In genomic region chr2:30606621-30607052, GRCm38 (mm10) we compare ENCODE assay signal across 10 mouse cellular contexts. TPM values are rescaled to one million over a fixed set of nuclear protein-coding genes. Genes with fewer than 3 reads are reported as not detected.
A peak's percentile ranks its signal among the peaks of the same experiment; 100 is the strongest.
DNase-seq lines count a peak whose midpoint lies in the region; ATAC-seq and TF ChIP-seq lines count a peak whose summit lies in the region.
"Had no signal": no experiment of that assay in that cellular context is flagged by ENCODE, and none has a peak within 500 bp of the region (broad histone marks: within the 10 kb centered on the region; RNA-seq: fewer than 3 reads in every experiment).

No protein-coding gene starts in this region.

- TF ChIP-seq CTCF in intestine, postnatal 0 days (IDR thresholded peaks at IDR 0.05; ENCODE audit: low read depth), result no peak

- H3K36me3 ChIP-seq in embryonic facial prominence, embryonic 12.5 days, result no peaks in the 10 kb centered on the region
- H3K36me3 ChIP-seq in intestine, postnatal 0 days (ENCODE audit: control insufficient read depth, insufficient read depth), result no peaks in the 10 kb centered on the region
- H3K36me3 ChIP-seq in midbrain, embryonic 13.5 days, result no peaks in the 10 kb centered on the region

- H3K4me1 ChIP-seq in embryonic facial prominence, embryonic 12.5 days, result peaks cover 55% of the 10 kb centered on the region
- H3K4me1 ChIP-seq in intestine, postnatal 0 days (replicated peaks; ENCODE audit: control insufficient read depth, insufficient read depth, low read length), result no peaks in the 10 kb centered on the region; the same call in 1 of the 2 replicates
- peaks cover 65% of the 10 kb centered on the region for H3K4me1 ChIP-seq in midbrain, embryonic 13.5 days (replicated peaks)

- ATAC-seq in embryonic facial prominence, embryonic 12.5 days (ENCODE audit: insufficient number of reproducible peaks, insufficient read depth, low FRiP score, low TSS enrichment), result no peak
- no peak for ATAC-seq in intestine, postnatal 0 days
- peak; percentile 64 for ATAC-seq in midbrain, embryonic 13.5 days
- ATAC-seq in megakaryocyte-erythroid progenitor cell, adult 5-6 weeks (replicated peaks; ENCODE audit: low FRiP score, low TSS enrichment, poor library complexity, severe bottlenecking), result no peak

- peak; percentile 45 for DNase-seq in embryo, embryonic 10 days (ENCODE audit: low spot score)
- DNase-seq in embryo, embryonic 9.5 days (ENCODE audit: extremely low spot score), result no peak
- no peak for DNase-seq in right cerebral cortex, postnatal 14 days
- no peak for DNase-seq in cerebellum, adult 9-11 months
- DNase-seq: adrenal gland, postnatal 14 days had no signal

- H3K9me3 ChIP-seq in embryonic facial prominence, embryonic 12.5 days, result no peaks in the 10 kb centered on the region
- no peaks in the 10 kb centered on the region for H3K9me3 ChIP-seq in intestine, postnatal 0 days (ENCODE audit: control insufficient read depth)
- H3K9me3 ChIP-seq in midbrain, embryonic 13.5 days, result no peaks in the 10 kb centered on the region
- H3K9me3 ChIP-seq: megakaryocyte, embryonic 14.5 days had no signal

- H3K27me3 ChIP-seq in embryonic facial prominence, embryonic 12.5 days, result no peaks in the 10 kb centered on the region
- no peaks in the 10 kb centered on the region for H3K27me3 ChIP-seq in intestine, postnatal 0 days (replicated peaks; ENCODE audit: control insufficient read depth, insufficient read depth, low read length)
- no peaks in the 10 kb centered on the region for H3K27me3 ChIP-seq in midbrain, embryonic 13.5 days

- H3K9ac ChIP-seq in embryonic facial prominence, embryonic 12.5 days, result no peak overlapping the region
- 0 out of 2 replicates have a peak overlapping the region, but pooled peaks have one; percentile 11 for H3K9ac ChIP-seq in intestine, postnatal 0 days (ENCODE audit: low read depth, low read length)
- H3K9ac ChIP-seq in midbrain, embryonic 13.5 days (replicated peaks), result peak overlapping the region; percentile 47

- H3K27ac ChIP-seq in embryonic facial prominence, embryonic 12.5 days, result peak overlapping the region; percentile 97
- no peak overlapping the region for H3K27ac ChIP-seq in intestine, postnatal 0 days (ENCODE audit: low read depth, low read length)
- peak overlapping the region; percentile 89 for H3K27ac ChIP-seq in midbrain, embryonic 13.5 days

- peak overlapping the region; percentile 17 for H3K4me2 ChIP-seq in embryonic facial prominence, embryonic 12.5 days (replicated peaks)
- H3K4me2 ChIP-seq in intestine, postnatal 0 days (replicated peaks; ENCODE audit: low read depth), result no peak overlapping the region
- peak overlapping the region; percentile 39 for H3K4me2 ChIP-seq in midbrain, embryonic 13.5 days (replicated peaks)

- H3K4me3 ChIP-seq in embryonic facial prominence, embryonic 12.5 days, result no peak overlapping the region
- H3K4me3 ChIP-seq in intestine, postnatal 0 days (ENCODE audit: low read depth, low read length), result no peak overlapping the region
- no peak overlapping the region for H3K4me3 ChIP-seq in midbrain, embryonic 13.5 days (replicated peaks)
- H3K4me3 ChIP-seq: megakaryocyte, embryonic 14.5 days had no signal

- WGBS in embryonic facial prominence, embryonic 12.5 days, result 21% methylated on average over 23 of the region's 23 CpGs
- 28% methylated on average over 23 of the region's 23 CpGs for WGBS in intestine, postnatal 0 days
- WGBS in midbrain, embryonic 13.5 days, result 8% methylated on average over 23 of the region's 23 CpGs

RNA-seq across cellular contexts. Expression of gene Cstad, which starts 11.8 kb away (rescaled TPM):
- polyA plus RNA-seq in embryonic facial prominence, embryonic 12.5 days (2016; fragmentation: Nextera tagmentation; extraction: Ambion mirVana), result 0.57 and 1.4 TPM in 2 replicates
- 0.53 and 0.63 TPM in 2 replicates for polyA plus RNA-seq in intestine, postnatal 0 days (2015; fragmentation: Nextera tagmentation; extraction: Ambion mirVana)
- polyA plus RNA-seq in midbrain, embryonic 13.5 days (2015; fragmentation: Nextera tagmentation; extraction: Ambion mirVana), result 0.27 and 0.43 TPM in 2 replicates
- 2.7 TPM in 1 of 2 replicates, not detected in the other for total RNA-seq in megakaryocyte-erythroid progenitor cell, adult 5-6 weeks (2014; fragmentation: Nextera tagmentation)
- total RNA-seq in megakaryocyte-erythroid progenitor cell, adult 5-6 weeks (2017), result 1.0 TPM in 1 of 2 replicates, not detected in the other
